Mouse (Mus musculus): ENCODE data around the gene Zc3h10. TPM values are rescaled to one million over a fixed set of nuclear protein-coding genes. Genes with fewer than 3 reads are reported as not detected.
"Not testable (repeated sequence)": the region's sequence is repeated elsewhere in the genome, so short reads cannot be mapped to it uniquely, and the experiment has no call there.

Gene Zc3h10
- total and polyA plus RNA-seq, 2 experiments from 2014 or later, result 8.1 to 24.4 TPM

DNA sequence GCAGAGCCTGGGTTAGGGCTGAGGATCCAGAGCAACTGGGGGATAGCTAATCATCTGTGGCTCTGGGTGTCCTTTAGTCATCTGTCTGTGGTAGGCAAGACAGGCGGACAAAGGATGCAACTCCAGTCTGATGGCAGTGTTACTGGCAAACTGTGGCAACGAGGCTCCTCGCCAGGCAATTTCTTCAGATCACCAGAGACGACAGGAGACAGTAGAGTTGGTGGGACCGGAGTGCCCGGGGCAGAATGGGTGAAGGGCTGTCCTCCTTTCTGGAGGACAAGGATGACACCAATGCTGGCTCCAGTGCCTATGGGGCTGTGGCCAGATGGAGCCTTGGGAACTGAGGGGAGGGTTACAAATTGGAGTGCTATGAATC lies 2.1 kb upstream of the Zc3h10 start:
- not testable (repeated sequence) for H3K27ac ChIP-seq (ENCODE audit: low read depth); H3K9ac ChIP-seq (replicated peaks; ENCODE audit: low read depth, low read length); ATAC-seq (ENCODE audit: insufficient read depth, low read depth); H3K4me2 ChIP-seq (ENCODE audit: low read depth, low read length); H3K9me3 ChIP-seq (replicated peaks; ENCODE audit: control insufficient read depth, low read length); DNase-seq (ENCODE audit: low spot score); H3K4me3 ChIP-seq (ENCODE audit: low read depth, low read length); H3K4me1 ChIP-seq (ENCODE audit: control insufficient read depth, insufficient read depth); H3K27me3 ChIP-seq (ENCODE audit: control insufficient read depth, insufficient read depth, low read length)
- whole genome bisulfite sequencing, result 58% methylated on average over 6 of the region's 6 CpGs
- H3K36me3 ChIP-seq (replicated peaks; ENCODE audit: control insufficient read depth, insufficient read depth, low read length), result peaks cover 11% of the 10 kb centered on the region

- DNase-seq (ENCODE audit: low spot score), result peak; percentile 99
- H3K4me1 ChIP-seq (ENCODE audit: control insufficient read depth, insufficient read depth), result peaks cover 5% of the 10 kb centered on the region; the same call in 1 of the 2 replicates
- H3K36me3 ChIP-seq (replicated peaks; ENCODE audit: control insufficient read depth, insufficient read depth, low read length), result peaks cover 16% of the 10 kb centered on the region
- peak; percentile 92 for ATAC-seq (ENCODE audit: insufficient read depth, low read depth)
- no peak for TF ChIP-seq CTCF (IDR thresholded peaks at IDR 0.05; ENCODE audit: low read depth)
- peak; percentile 90 for TF ChIP-seq EP300 (IDR thresholded peaks at IDR 0.05; ENCODE audit: low read depth)
- H3K27me3 ChIP-seq (ENCODE audit: control insufficient read depth, insufficient read depth, low read length), result no peaks in the 10 kb centered on the region
- H3K27ac ChIP-seq (ENCODE audit: low read depth), result peak within 1 kb of the TSS; percentile 94
- H3K9me3 ChIP-seq (replicated peaks; ENCODE audit: control insufficient read depth, low read length), result no peaks in the 10 kb centered on the region
- peak within 1 kb of the TSS; percentile 92 for H3K9ac ChIP-seq (replicated peaks; ENCODE audit: low read depth, low read length)
- under 1% methylated on average over 31 of the region's 31 CpGs for WGBS
- peak within 1 kb of the TSS; percentile 82 for H3K4me2 ChIP-seq (ENCODE audit: low read depth, low read length)
- peak within 1 kb of the TSS; percentile 72 for H3K4me3 ChIP-seq (ENCODE audit: low read depth, low read length)
These were observed 1.5 kb upstream of the Zc3h10 start, which contains the start of gene Rpl41 for GRCm38 (mm10) chr10:128548947-128549681. Gene Rpl41, minus strand, starts transcription at chr10:128549305.

DNA sequence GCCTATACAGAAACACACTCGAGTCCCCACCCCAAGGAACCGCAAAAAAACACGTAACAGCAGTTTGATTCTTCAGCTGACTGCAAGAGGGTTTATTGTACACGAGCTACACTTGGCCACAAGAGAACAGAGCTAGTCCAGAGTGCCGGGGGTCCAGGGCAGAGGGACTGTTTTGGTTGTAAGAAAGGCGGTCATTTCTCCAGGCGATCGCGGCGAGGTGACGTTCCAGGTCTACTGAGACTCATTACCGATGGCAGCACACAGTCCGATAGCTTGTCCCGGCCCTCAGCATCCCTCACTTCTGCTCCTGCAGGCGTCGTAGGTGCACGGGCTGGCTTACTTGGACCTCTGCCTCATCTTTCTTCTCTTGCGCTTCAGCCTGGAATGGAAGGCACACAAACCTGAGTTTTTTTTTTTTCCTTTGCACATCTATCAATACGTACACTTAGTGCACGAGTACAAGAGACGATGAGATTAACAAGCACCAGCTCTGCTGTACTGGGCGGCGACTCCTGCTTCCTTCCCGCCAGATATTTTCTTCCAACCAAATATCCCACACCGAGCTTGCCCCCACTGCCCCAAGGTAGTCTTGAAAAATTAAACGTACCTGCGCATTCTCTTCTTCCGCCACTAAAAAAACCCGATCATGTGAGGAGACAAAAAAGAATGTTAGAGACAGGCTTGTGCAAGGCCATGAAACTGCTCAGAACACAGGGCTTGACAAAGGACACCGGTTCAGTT lies 647 bp upstream of the Zc3h10 start:
- WGBS, result under 1% methylated on average over 21 of the region's 30 CpGs
- Histone ChIP-seq H3K36me3 (replicated peaks; ENCODE audit: control insufficient read depth, insufficient read depth, low read length) (peaks cover 25% of the 10 kb centered on the region), H3K4me3 (ENCODE audit: low read depth, low read length) (peak overlapping the region; percentile 72), H3K27ac (ENCODE audit: low read depth) (peak overlapping the region; percentile 94), H3K9ac (replicated peaks; ENCODE audit: low read depth, low read length) (peak overlapping the region; percentile 92), H3K4me2 (ENCODE audit: low read depth, low read length) (peak overlapping the region; percentile 82)
- DNase-seq (ENCODE audit: low spot score); H3K27me3 ChIP-seq (ENCODE audit: control insufficient read depth, insufficient read depth, low read length); ATAC-seq (ENCODE audit: insufficient read depth, low read depth); H3K4me1 ChIP-seq (ENCODE audit: control insufficient read depth, insufficient read depth); H3K9me3 ChIP-seq (replicated peaks; ENCODE audit: control insufficient read depth, low read length): not testable (repeated sequence)

- peak overlapping the region; percentile 82 for H3K4me2 ChIP-seq (ENCODE audit: low read depth, low read length)
- H3K36me3 ChIP-seq (replicated peaks; ENCODE audit: control insufficient read depth, insufficient read depth, low read length), result peaks cover 38% of the 10 kb centered on the region
- TF ChIP-seq CTCF (IDR thresholded peaks at IDR 0.05; ENCODE audit: low read depth) (no peak), EP300 (IDR thresholded peaks at IDR 0.05; ENCODE audit: low read depth) (no peak)
- 12% methylated on average over 7 of the region's 7 CpGs for WGBS
- peak overlapping the region; percentile 94 for H3K27ac ChIP-seq (ENCODE audit: low read depth)
- ATAC-seq (ENCODE audit: insufficient read depth, low read depth) (no peak), DNase-seq (ENCODE audit: low spot score) (no peak)
- H3K27me3 ChIP-seq (ENCODE audit: control insufficient read depth, insufficient read depth, low read length), result no peaks in the 10 kb centered on the region
- peaks cover 5% of the 10 kb centered on the region; the same call in 1 of the 2 replicates for H3K4me1 ChIP-seq (ENCODE audit: control insufficient read depth, insufficient read depth)
- peak overlapping the region; percentile 72 for H3K4me3 ChIP-seq (ENCODE audit: low read depth, low read length)
- H3K9ac ChIP-seq (replicated peaks; ENCODE audit: low read depth, low read length), result peak overlapping the region; percentile 60
- H3K9me3 ChIP-seq (replicated peaks; ENCODE audit: control insufficient read depth, low read length), result no peaks in the 10 kb centered on the region
These were observed 787 bp downstream of the Zc3h10 start for GRCm38 (mm10) chr10:128546787-128547186.

DNA sequence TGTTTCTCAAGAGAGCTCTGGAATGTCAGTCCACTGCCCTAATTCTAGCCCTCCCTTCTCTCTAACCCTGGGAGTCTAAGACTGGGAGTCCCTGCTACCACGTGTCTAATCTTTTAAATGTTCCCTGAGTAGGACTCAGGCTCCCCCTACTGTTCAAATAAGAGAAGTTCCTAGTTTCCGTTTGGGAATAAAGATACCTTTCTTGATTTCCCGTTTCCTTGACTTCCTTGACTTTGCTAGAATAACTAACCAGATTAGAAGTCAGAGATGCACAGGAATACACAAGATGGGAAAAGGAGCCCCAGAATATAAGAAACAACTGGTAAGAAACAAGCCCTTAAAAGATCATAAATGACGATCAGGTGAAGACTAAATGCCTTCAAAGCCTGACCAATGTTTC lies 1.2 kb downstream of the Zc3h10 start:
- peak; percentile 80 for TF ChIP-seq CTCF (IDR thresholded peaks at IDR 0.05; ENCODE audit: low read depth)
- no peak for TF ChIP-seq EP300 (IDR thresholded peaks at IDR 0.05; ENCODE audit: low read depth)
- no peak for ATAC-seq (ENCODE audit: insufficient read depth, low read depth)
- Histone ChIP-seq H3K4me1 (ENCODE audit: control insufficient read depth, insufficient read depth) (peaks cover 5% of the 10 kb centered on the region; the same call in 1 of the 2 replicates), H3K27me3 (ENCODE audit: control insufficient read depth, insufficient read depth, low read length) (no peaks in the 10 kb centered on the region), H3K9me3 (replicated peaks; ENCODE audit: control insufficient read depth, low read length) (no peaks in the 10 kb centered on the region), H3K9ac (replicated peaks; ENCODE audit: low read depth, low read length) (peak overlapping the region; percentile 60), H3K36me3 (replicated peaks; ENCODE audit: control insufficient read depth, insufficient read depth, low read length) (peaks cover 38% of the 10 kb centered on the region), H3K27ac (ENCODE audit: low read depth) (peak overlapping the region; percentile 94), H3K4me3 (ENCODE audit: low read depth, low read length) (peak overlapping the region; percentile 72), H3K4me2 (ENCODE audit: low read depth, low read length) (peak overlapping the region; percentile 82)
- DNase-seq (ENCODE audit: low spot score), result peak; percentile 91
- 8% methylated on average over 4 of the region's 4 CpGs for WGBS

Data from heart, postnatal 0 days (tissue).